Mouse (Mus musculus): ENCODE measurements at regions not wholly inside any gene's neighbourhood (a gene's known extent, or its start where the extent isn't known, plus 50 kb on each side); places are given as distances from the start of the nearest gene placed in this dataset.

GRCm38 (mm10) chr11:57583636-57584277 lies 61.5 kb upstream of the Galnt10 start:
- H3K27me3 ChIP-seq: no peaks in the 10 kb centered on the region
- no peak overlapping the region for H3K4me3 ChIP-seq
- H3K9me3 ChIP-seq: no peaks in the 10 kb centered on the region
- peak overlapping the region; percentile 24; the same call in 1 of the 2 replicates for H3K9ac ChIP-seq
- no peaks in the 10 kb centered on the region for H3K36me3 ChIP-seq
- 12% methylated on average over 7 of the region's 7 CpGs for WGBS
- H3K4me1 ChIP-seq (replicated peaks): peaks cover 39% of the 10 kb centered on the region
- H3K4me2 ChIP-seq: 0 out of 2 replicates have a peak overlapping the region, but pooled peaks have one; percentile 15
- no peak for ATAC-seq (ENCODE audit: low FRiP score)
- H3K27ac ChIP-seq: peak overlapping the region; percentile 61

GRCm38 (mm10) chr11:57585646-57586045 lies 59.6 kb upstream of the Galnt10 start:
- no peak overlapping the region for H3K9ac ChIP-seq
- no peak for ATAC-seq (ENCODE audit: low FRiP score)
- H3K36me3 ChIP-seq: no peaks in the 10 kb centered on the region
- H3K27me3 ChIP-seq: no peaks in the 10 kb centered on the region
- no peak overlapping the region for H3K4me3 ChIP-seq
- WGBS: 81% methylated on average over 3 of the region's 3 CpGs
- H3K9me3 ChIP-seq: no peaks in the 10 kb centered on the region
- H3K4me1 ChIP-seq (replicated peaks): peaks cover 39% of the 10 kb centered on the region
- H3K27ac ChIP-seq: no peak overlapping the region
- no peak overlapping the region for H3K4me2 ChIP-seq

DNA sequence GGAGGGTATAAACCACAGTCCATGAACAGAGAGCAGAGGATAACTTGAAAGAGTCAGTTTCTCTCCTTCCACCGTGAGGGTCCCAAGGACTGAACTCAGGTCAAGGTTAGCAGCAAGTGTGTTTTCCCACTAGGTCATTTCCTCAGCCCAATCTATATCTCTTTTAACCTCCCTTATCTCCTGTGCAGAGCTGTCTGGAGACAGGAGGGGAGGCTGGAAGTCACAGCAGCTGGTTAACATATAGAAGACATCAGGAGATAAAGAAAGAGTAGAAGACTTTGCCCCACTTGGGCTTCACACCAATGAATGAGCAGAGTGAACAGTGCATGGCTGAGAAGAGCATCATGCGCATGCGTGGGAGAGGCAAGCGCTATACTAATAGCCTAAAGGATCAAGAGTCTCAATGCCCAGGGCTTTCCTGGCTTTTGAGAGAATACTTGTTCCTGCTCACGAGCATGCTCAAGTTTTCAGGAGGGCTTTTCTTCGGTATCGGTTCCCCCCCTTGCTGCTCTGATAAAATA lies 53.0 kb upstream of the Galnt10 start:
- no peaks in the 10 kb centered on the region for H3K9me3 ChIP-seq
- H3K4me2 ChIP-seq: no peak overlapping the region
- WGBS: 94% methylated on average over 7 of the region's 7 CpGs
- H3K9ac ChIP-seq: no peak overlapping the region
- ATAC-seq (ENCODE audit: low FRiP score): no peak
- no peak overlapping the region for H3K27ac ChIP-seq
- H3K4me1 ChIP-seq (replicated peaks): peaks cover 11% of the 10 kb centered on the region
- no peaks in the 10 kb centered on the region for H3K36me3 ChIP-seq
- H3K27me3 ChIP-seq: no peaks in the 10 kb centered on the region
- no peak overlapping the region for H3K4me3 ChIP-seq
